Mouse (Mus musculus): ENCODE data around the gene Lrmda.

Lrmda gene

GRCm38 (mm10) chr14:22019252-22019948, at the start of gene Lrmda:
TSS of gene Lrmda (plus strand) at chr14:22019712.
- peak; percentile 63 to 70 for DNase-seq (ENCODE audit: low spot score in 2 of 2)

DNA sequence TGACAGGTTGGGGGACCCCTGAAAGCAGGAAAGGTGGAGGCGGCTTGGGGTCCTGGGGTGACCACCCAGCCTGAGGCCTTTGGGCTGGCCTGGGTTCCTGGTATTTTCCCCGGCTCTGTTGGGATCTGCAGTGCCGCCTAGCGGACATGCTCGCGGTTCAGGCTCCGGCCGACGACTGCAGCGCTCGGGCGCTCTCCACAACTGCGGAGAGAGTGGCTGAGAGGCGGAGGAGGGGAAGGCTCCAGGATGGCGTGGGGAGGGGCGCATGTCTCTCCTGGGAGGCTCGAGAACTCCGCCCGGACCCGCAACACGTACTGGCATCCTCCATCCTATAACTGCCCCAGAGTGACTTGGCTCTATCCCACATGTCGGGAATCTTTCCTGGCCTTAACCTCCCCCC, 38.0 kb upstream of the Lrmda start:
- peak in 1 of 2 experiments; percentile 37 for DNase-seq (ENCODE audit: low spot score in 2 of 2)

GRCm38 (mm10) chr14:21982096-21982591, 37.4 kb upstream of the Lrmda start:
- DNase-seq (ENCODE audit: low spot score in 2 of 2): no peak

DNA sequence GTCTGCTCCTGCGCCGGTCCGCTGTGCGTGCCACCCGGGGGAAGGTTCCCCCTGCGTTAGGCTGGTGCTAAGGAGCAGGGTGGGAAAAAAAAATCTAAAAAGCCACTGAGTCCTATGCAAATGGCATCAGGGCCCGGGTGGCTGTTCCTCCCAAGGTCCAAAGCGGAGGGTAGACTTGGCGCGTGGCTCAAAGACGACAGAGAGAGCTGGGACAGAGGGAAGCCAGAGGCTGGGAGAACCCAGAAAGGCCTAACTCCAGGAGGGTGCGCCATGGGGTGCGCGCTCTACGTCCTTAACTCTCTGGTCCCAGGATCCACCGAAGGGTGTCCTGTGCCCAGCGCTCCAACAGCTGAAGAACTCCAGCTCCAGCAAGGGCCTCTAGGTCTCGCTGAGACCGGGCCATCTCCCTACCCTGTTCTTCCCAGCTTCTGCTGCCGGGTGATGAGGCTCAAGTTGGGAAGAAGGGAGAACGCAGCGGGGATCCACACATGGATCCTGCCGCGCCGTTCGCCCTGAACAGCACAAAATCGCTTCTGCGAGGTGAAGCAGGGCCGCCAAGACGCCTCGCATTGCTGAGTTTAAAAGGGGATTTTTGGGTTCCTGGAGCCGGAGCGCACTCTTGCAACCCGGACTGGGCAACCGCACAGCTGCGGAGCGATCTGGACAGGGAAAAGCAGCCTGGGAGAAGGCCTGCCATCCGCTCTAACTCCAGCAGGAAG, 36.8 kb upstream of the Lrmda start:
- no peak for DNase-seq (ENCODE audit: low spot score in 2 of 2)

- no peak for DNase-seq (ENCODE audit: low spot score in 2 of 2)
These were observed 36.1 kb upstream of the Lrmda start for GRCm38 (mm10) chr14:21983311-21983949.

DNA sequence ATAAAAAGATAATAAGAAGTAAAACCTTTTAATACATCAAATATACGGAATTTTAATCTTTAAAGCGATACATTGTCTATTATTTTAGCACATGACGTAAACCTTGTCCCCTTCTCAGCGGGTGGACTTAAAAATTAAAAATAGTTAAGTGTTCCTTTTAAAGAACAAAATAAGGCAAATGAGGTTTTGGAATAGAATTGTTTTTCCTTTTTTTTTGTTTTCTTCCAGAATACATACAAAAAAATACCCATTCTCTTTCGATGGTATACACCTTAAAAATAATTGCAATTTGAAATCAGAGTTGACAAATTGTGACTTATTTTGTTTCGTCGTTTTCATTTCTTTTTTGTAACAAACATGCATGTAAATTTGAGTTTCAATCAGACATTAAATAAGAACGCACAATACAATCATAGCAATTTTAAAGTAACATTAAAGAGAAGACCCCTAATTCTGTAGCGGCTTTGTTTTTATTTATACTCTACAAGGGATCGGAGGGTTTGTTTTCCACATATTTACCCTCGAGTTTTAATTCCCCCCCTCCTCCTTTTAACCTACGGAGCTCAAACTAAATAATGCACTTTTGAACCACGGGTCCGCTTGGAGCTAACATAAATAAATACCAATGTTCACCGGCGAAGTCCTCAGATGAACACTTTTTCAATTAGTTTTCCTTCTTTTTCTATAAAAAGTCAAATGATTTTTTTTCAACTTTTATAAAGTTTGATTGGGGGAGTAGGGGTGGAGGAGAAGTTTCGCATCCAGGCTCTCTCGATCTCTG, 35.4 kb upstream of the Lrmda start:
- no peak for DNase-seq (ENCODE audit: low spot score in 2 of 2)

GRCm38 (mm10) chr14:21984757-21985425, 34.6 kb upstream of the Lrmda start:
- DNase-seq (ENCODE audit: low spot score in 2 of 2): no peak

GRCm38 (mm10) chr14:21985426-21985931, 34.0 kb upstream of the Lrmda start:
- DNase-seq (ENCODE audit: low spot score in 2 of 2): no peak

DNA sequence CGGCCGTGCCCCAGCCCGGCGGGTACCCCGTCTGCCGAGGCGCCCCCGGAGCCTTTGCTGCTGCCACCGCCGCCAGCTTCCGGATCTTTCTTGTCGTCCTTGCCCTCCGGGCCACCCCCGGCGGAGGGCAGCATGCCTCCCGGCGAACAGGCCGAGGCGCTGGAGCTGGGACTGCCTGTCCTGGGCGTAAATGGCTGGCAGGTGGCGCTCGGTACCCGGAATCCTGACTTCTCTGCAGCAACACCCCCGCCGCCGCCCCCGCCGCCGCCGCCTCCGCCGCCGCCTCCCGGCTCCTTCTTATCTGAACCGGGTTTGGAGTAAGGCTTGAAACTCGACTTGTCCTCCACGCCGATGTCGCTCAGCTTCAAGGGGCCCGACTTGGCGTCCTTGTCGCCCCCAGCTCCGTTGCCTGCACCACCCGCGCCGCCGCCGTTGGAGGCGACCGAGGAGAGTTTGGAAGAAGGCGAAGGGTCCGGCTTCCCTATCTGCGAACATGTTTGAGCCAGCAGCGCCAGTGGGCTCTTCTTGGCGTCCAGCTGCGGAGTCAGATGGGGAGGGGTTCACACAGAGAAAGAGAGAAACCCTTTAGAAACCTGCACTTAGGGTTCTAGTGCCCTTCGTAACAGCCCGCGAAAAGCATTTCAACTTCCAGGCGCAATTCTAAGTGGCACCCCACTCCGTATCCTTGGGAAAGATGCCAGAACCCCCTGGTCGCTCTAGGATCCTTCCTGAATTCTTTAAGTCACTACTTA, 33.4 kb upstream of the Lrmda start:
- DNase-seq (ENCODE audit: low spot score in 2 of 2): peak; percentile 56 to 68

- DNase-seq (ENCODE audit: low spot score in 2 of 2): no peak
These were observed 32.5 kb upstream of the Lrmda start for GRCm38 (mm10) chr14:21986733-21987659.

DNA sequence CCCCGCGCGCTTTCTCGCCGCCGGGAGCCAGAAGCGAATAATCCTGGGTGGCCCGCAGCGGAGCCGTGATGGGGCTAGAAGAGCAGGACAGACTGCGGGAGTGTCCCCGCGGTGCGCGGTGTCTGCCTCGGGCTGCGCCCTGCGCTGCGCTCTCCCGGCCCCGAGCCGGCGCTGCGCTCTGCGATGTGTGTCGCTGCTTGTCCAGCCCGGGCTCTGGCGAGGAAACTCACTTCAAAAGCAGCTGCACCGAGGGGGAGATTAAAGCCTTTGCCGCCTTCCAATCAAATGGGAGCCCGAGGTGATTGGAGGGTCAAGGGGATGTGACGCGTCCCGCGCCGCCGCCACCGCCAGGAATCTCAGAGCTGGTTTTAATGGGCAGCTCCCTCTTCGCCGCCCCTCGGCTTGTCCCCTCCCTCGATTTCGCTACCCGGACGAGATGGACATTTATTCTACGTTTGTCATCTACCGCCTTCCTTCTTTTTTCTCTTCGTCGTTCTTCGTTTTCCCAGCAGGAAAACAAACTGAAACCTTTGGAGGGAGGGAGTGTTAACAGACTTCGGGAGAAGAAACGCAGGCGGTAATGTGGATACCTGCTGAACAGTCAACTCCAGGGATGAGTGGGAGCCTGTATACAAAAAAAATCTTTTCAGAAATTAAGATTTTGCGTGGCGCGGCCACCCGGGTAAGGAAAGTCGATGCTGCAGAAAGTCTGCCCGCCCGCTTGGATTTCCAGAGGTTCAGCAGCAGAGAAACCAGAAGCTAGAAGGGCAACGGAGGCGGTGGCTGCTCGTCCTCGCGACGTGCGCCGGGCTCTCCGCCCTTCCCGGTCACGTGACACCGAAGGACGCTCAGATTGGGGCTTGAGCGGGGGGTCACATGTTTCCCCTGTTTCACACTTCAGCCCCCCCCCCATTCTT, 31.6 kb upstream of the Lrmda start:
- peak; percentile 65 to 74 for DNase-seq (ENCODE audit: low spot score in 2 of 2)

DNA sequence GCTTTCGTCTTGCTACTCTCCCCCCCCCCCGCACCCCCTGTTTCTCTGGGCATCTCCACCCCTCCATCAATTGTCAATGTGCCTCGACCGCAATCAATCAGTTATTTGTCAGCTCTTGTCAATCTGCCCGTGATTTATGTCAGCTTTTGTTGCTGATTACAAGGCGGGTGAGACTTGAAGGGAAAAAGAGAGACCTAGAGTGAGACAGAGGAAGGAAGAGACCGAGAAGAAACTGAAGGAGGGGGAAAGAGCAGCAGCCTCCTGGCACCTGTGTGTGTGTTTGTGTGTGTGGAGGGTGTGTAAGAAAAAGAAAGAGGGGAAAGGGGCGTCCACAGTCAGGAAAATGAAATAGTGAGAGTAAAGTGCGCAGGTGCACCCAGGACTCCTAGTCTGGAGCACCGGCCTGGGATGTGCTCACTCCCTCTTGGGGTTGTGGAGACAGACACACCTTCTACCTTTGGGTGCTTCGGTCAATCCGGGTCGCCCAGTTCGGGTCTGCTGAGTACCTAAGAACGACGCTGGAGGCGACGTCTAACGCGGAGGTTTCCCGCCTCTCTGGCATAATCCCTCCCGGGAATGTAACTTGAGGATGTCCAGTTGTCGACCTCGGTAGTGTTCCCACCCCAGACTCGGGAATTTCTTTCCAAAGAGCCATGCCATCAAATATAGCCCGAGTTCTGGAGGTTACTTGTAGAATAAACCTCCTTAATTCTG, 30.8 kb upstream of the Lrmda start:
- no peak for DNase-seq (ENCODE audit: low spot score in 2 of 2)

GRCm38 (mm10) chr14:21989291-21989913, 30.1 kb upstream of the Lrmda start, which contains the start of gene Zfp503:
TSS of gene Zfp503 (minus strand) at chr14:21989601.
- no peak for DNase-seq (ENCODE audit: low spot score in 2 of 2)

GRCm38 (mm10) chr14:21990321-21991021, 29.0 kb upstream of the Lrmda start:
- no peak for DNase-seq (ENCODE audit: low spot score in 2 of 2)

- DNase-seq (ENCODE audit: low spot score in 2 of 2): no peak
These were observed 28.2 kb upstream of the Lrmda start for GRCm38 (mm10) chr14:21991251-21991780.

DNA sequence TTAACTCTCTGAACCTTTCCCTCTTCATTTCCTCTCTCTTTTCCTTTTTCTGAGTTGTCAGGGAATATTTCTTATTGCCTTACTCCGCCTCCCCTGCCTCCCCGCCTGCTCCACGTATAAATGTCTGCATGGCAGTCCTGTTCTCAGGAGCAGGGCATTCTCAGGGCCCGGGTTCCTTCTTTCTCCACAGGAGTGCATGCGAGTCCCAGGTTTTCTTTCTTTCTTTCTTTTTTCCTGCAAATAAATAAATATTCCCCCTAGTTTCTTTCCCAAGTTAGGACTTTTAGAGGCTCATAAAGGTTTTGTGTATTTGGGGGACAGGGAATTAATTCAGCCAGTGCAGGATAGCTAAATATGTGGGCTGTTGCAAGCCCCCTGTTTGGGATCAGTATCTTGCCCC, 27.7 kb upstream of the Lrmda start:
- DNase-seq (ENCODE audit: low spot score in 2 of 2): no peak
